Mouse (Mus musculus) MEL (cell line): ENCODE data around the gene Dlg2. TPM values are rescaled to one million over a fixed set of nuclear protein-coding genes. Genes with fewer than 3 reads are reported as not detected.

Experiments used
- DNase-seq: peaks from one replicate; pipeline ENCODE4 v3.0.0; 2011; ENCODE audit warnings: low read depth, low spot score
- H3K27ac ChIP-seq: 2 replicates; pipeline ENCODE4 v1.5.1; 2012; ENCODE audit warnings: low read depth, mild to moderate bottlenecking, control low read depth, low read length, moderate library complexity; ENCODE audit not compliant: control insufficient read depth
- H3K27me3 ChIP-seq, 2 experiments: fragments of 150-350 bp in 1 of 2; sonication (generic) in 1 of 2; 2 replicates each; pipeline ENCODE4 v1.6.1; 2012; ENCODE audit warnings: low read length in 2 of 2, mild to moderate bottlenecking in 2 of 2, improper control_type of control experiment in 1 of 2, moderate library complexity in 1 of 2; ENCODE audit not compliant: insufficient read depth in 2 of 2, control insufficient read depth in 1 of 2
- H3K36me3 ChIP-seq, 2 experiments: 2 replicates each; pipeline ENCODE4 v1.6.1; 2012 to 2014; ENCODE audit warnings: low read length in 2 of 2, improper control_type of control experiment in 1 of 2, inconsistent platforms in 1 of 2, mild to moderate bottlenecking in 1 of 2; ENCODE audit not compliant: insufficient read depth in 2 of 2, control insufficient read depth in 1 of 2
- H3K4me1 ChIP-seq, 2 experiments: fragments of 150-350 bp in 1 of 2; sonication (generic) in 1 of 2; 2 replicates each; pipeline ENCODE4 v1.6.1; 2012; ENCODE audit warnings: low read length in 2 of 2, improper control_type of control experiment in 1 of 2, mild to moderate bottlenecking in 1 of 2; ENCODE audit not compliant: insufficient read depth in 2 of 2, control insufficient read depth in 1 of 2
- H3K4me3 ChIP-seq, 2 experiments: fragments of 150-350 bp in 1 of 2; sonication (generic) in 1 of 2; 2 replicates each; pipeline ENCODE4 v1.5.1; 2012; ENCODE audit warnings: low read depth in 2 of 2, low read length in 2 of 2, mild to moderate bottlenecking in 2 of 2, moderate library complexity in 2 of 2, control low read depth in 1 of 2, improper control_type of control experiment in 1 of 2; ENCODE audit not compliant: control insufficient read depth in 1 of 2, insufficient read depth in 1 of 2
- H3K79me2 ChIP-seq: 2 replicates; pipeline ENCODE4 v1.6.1; 2012; ENCODE audit warnings: mild to moderate bottlenecking, low read length, moderate library complexity; ENCODE audit not compliant: control insufficient read depth, poor library complexity, insufficient read depth
- H3K9ac ChIP-seq: 2 replicates; pipeline ENCODE4 v1.6.1; 2012; ENCODE audit warnings: low read depth, mild to moderate bottlenecking, control low read depth, low read length, moderate library complexity; ENCODE audit not compliant: control insufficient read depth, poor library complexity, severe bottlenecking
- H3K9me3 ChIP-seq: fragments of 150-350 bp; sonication (generic); replicated peaks from 2 replicates; pipeline ENCODE4 v1.6.1; 2012; ENCODE audit warnings: mild to moderate bottlenecking, low read length, improper control_type of control experiment, moderate library complexity; ENCODE audit not compliant: insufficient read depth
- CHD1 ChIP-seq: IDR thresholded peaks from 2 replicates; pipeline ENCODE4 v1.6.1; 2012; ENCODE audit warnings: low read depth, mild to moderate bottlenecking, inconsistent platforms, low read length, improper control_type of control experiment
- CTCF ChIP-seq, 3 experiments: IDR thresholded peaks in 2 of 3; conservative IDR thresholded peaks in 1 of 3; 2 replicates each; pipeline ENCODE4 v1.5.1; 2011 to 2012; ENCODE audit warnings: low read length in 3 of 3, low read depth in 2 of 3, mild to moderate bottlenecking in 2 of 3, improper control_type of control experiment in 1 of 3, inconsistent platforms in 1 of 3, mixed read lengths in 1 of 3, moderate library complexity in 1 of 3; ENCODE audit not compliant: control insufficient read depth in 1 of 3, insufficient read depth in 1 of 3, poor library complexity in 1 of 3, severe bottlenecking in 1 of 3
- E2F4 ChIP-seq: IDR thresholded peaks from 2 replicates; pipeline ENCODE4 v1.6.1; 2011; ENCODE audit warnings: low read depth, low read length, improper control_type of control experiment, borderline replicate concordance
- EP300 ChIP-seq, 2 experiments: IDR thresholded peaks; 2 replicates each; pipeline ENCODE4 v1.6.1; 2011; ENCODE audit warnings: improper control_type of control experiment in 2 of 2, low read length in 2 of 2, low read depth in 1 of 2, mild to moderate bottlenecking in 1 of 2
- MAX ChIP-seq: IDR thresholded peaks from 2 replicates; pipeline ENCODE4 v1.6.1; 2011; ENCODE audit warnings: low read length, improper control_type of control experiment
- MXI1 ChIP-seq: IDR thresholded peaks from 2 replicates; pipeline ENCODE4 v1.6.1; 2011; ENCODE audit warnings: mild to moderate bottlenecking, low read depth, low read length, improper control_type of control experiment
- NELFE ChIP-seq: IDR thresholded peaks from 2 replicates; pipeline ENCODE4 v1.6.1; 2011; ENCODE audit warnings: low read depth, low read length, improper control_type of control experiment
- NRF1 ChIP-seq: IDR thresholded peaks from 2 replicates; pipeline ENCODE4 v1.6.1; 2014; ENCODE audit warnings: low read depth, mild to moderate bottlenecking, inconsistent platforms, low read length, improper control_type of control experiment, moderate library complexity; ENCODE audit not compliant: poor library complexity, insufficient read depth, severe bottlenecking
- POLR2A ChIP-seq, 2 experiments: IDR thresholded peaks; 2 replicates each; pipeline ENCODE4 v1.6.1; 2011 to 2012; ENCODE audit warnings: low read length in 2 of 2, mild to moderate bottlenecking in 2 of 2, control low read depth in 1 of 2, improper control_type of control experiment in 1 of 2, low read depth in 1 of 2, moderate library complexity in 1 of 2; ENCODE audit not compliant: control insufficient read depth in 1 of 2, insufficient read depth in 1 of 2, poor library complexity in 1 of 2
- POLR2AphosphoS2 ChIP-seq: IDR thresholded peaks from 2 replicates; pipeline ENCODE4 v1.6.1; 2011; ENCODE audit warnings: low read length, improper control_type of control experiment
- POLR2AphosphoS5 ChIP-seq: IDR thresholded peaks from 2 replicates; pipeline ENCODE4 v1.6.1; 2012; ENCODE audit warnings: low read depth, borderline replicate concordance, mild to moderate bottlenecking, inconsistent platforms, low read length, moderate library complexity, mixed read lengths
- RAD21 ChIP-seq: IDR thresholded peaks from 2 replicates; pipeline ENCODE4 v1.6.1; 2011; ENCODE audit warnings: mild to moderate bottlenecking, low read depth, low read length, improper control_type of control experiment
- RCOR1 ChIP-seq: IDR thresholded peaks from 2 replicates; pipeline ENCODE4 v1.6.1; 2012; ENCODE audit warnings: low read depth, mild to moderate bottlenecking, inconsistent platforms, low read length, improper control_type of control experiment
- SMC3 ChIP-seq: IDR thresholded peaks from 2 replicates; pipeline ENCODE4 v1.6.1; 2011; ENCODE audit warnings: low read depth, low read length, improper control_type of control experiment
- TCF12 ChIP-seq: IDR thresholded peaks from 2 replicates; pipeline ENCODE4 v1.6.1; 2014; ENCODE audit warnings: low read depth, mild to moderate bottlenecking, inconsistent platforms, low read length, improper control_type of control experiment, moderate library complexity
- USF1 ChIP-seq: IDR thresholded peaks from 2 replicates; pipeline ENCODE4 v1.6.1; 2014; ENCODE audit warnings: low read depth, mild to moderate bottlenecking, inconsistent platforms, low read length, improper control_type of control experiment, moderate library complexity
- ZC3H11A ChIP-seq: IDR thresholded peaks from 2 replicates; pipeline ENCODE4 v1.6.1; 2012; ENCODE audit warnings: low read depth, mild to moderate bottlenecking, inconsistent platforms, low read length, improper control_type of control experiment
- ZKSCAN1 ChIP-seq: IDR thresholded peaks from 2 replicates; pipeline ENCODE4 v1.6.1; 2012; ENCODE audit warnings: low read depth, mild to moderate bottlenecking, inconsistent platforms, low read length, improper control_type of control experiment, moderate library complexity
- ZMIZ1 ChIP-seq: IDR thresholded peaks from 2 replicates; pipeline ENCODE4 v1.6.1; 2012; ENCODE audit warnings: low read depth, mild to moderate bottlenecking, inconsistent platforms, low read length, improper control_type of control experiment, moderate library complexity
- ZNF384 ChIP-seq: IDR thresholded peaks from 2 replicates; pipeline ENCODE4 v1.6.1; 2012; ENCODE audit warnings: low read depth, mild to moderate bottlenecking, inconsistent platforms, low read length, improper control_type of control experiment
- polyA plus RNA-seq, 2 experiments: library from polyadenylated mRNA; stranded (reverse) in 1 of 2; unstranded in 1 of 2; fragments of >175 nt in 1 of 2; fragments of >200 nt in 1 of 2; gene quantifications; 2 replicates each; pipeline versions ENCODE4 v1.2.1 to v1.2.4; 2012; ENCODE audit warnings: low replicate concordance in 2 of 2, low read depth in 1 of 2; ENCODE audit not compliant: insufficient read length in 2 of 2, insufficient read depth in 1 of 2, missing spikeins in 1 of 2
- total RNA-seq: library from RNA; depleted of rRNA; stranded (reverse); fragments of 300-350 nt; gene quantifications from 2 replicates; pipeline ENCODE4 v1.2.3, GENCODE M21; 2012

The Dlg2 gene
- total and polyA plus RNA-seq, 3 experiments, result 0.04 TPM; not detected in 2

- no peak overlapping the region for H3K9ac ChIP-seq
- TF ChIP-seq EP300 (IDR thresholded peaks at IDR 0.05; ENCODE audit: low read depth in 1 of 2, low read length in 2 of 2) (no peak), NRF1 (no peak), POLR2A (IDR thresholded peaks at IDR 0.05; ENCODE audit: control insufficient read depth in 1 of 2, insufficient read depth in 1 of 2, low read depth in 1 of 2, low read length in 2 of 2, poor library complexity in 1 of 2) (no peak), SMC3 (no peak), ZC3H11A (no peak)
- TF ChIP-seq, all 39 proteins: peak for 0
- Histone ChIP-seq H3K79me2 (no peaks in the 10 kb centered on the region), H3K27me3 (no peaks in the 10 kb centered on the region), H3K27ac (no peak overlapping the region), H3K9me3 (no peaks in the 10 kb centered on the region), H3K4me3 (no peak overlapping the region), H3K4me1 (no peaks in the 10 kb centered on the region), H3K36me3 (no peaks in the 10 kb centered on the region)
- DNase-seq, result no peak
Measured at GRCm38 (mm10) chr7:91514445-91514844, 1038.0 kb downstream of the Dlg2 start.

- TF ChIP-seq USF1 (no peak), RAD21 (no peak), RCOR1 (no peak), TCF12 (no peak), CHD1 (no peak), MAX (no peak), POLR2AphosphoS2 (no peak), E2F4 (no peak)
- Histone ChIP-seq H3K9ac (no peak overlapping the region), H3K36me3 (no peaks in the 10 kb centered on the region), H3K4me1 (no peaks in the 10 kb centered on the region), H3K9me3 (no peaks in the 10 kb centered on the region), H3K4me3 (no peak overlapping the region), H3K27me3 (no peaks in the 10 kb centered on the region), H3K79me2 (no peaks in the 10 kb centered on the region), H3K27ac (no peak overlapping the region)
- DNase-seq, result no peak
Measured at GRCm38 (mm10) chr7:91516225-91516624, 1039.8 kb downstream of the Dlg2 start.

GRCm38 (mm10) chr7:91525859-91526258 is 1049.4 kb downstream of the Dlg2 start:
- DNase-seq, result no peak
- Histone ChIP-seq H3K9me3 (no peaks in the 10 kb centered on the region), H3K36me3 (no peaks in the 10 kb centered on the region), H3K79me2 (no peaks in the 10 kb centered on the region), H3K9ac (no peak overlapping the region), H3K4me1 (no peaks in the 10 kb centered on the region), H3K4me3 (no peak overlapping the region), H3K27me3 (no peaks in the 10 kb centered on the region), H3K27ac (no peak overlapping the region)
- TF ChIP-seq EP300 (IDR thresholded peaks at IDR 0.05; ENCODE audit: low read depth in 1 of 2, low read length in 2 of 2), result no peak
- TF ChIP-seq ZNF384, result no peak
- TF ChIP-seq POLR2AphosphoS5, result no peak
- no peak for TF ChIP-seq RCOR1
- TF ChIP-seq ZKSCAN1, result no peak
- TF ChIP-seq CTCF (IDR thresholded peaks at IDR 0.05 in 2 of 3, conservative IDR thresholded peaks at IDR 0.05 in 1 of 3; ENCODE audit: control insufficient read depth in 1 of 3, insufficient read depth in 1 of 3, low read depth in 2 of 3, low read length in 3 of 3, poor library complexity in 1 of 3, severe bottlenecking in 1 of 3), result no peak
- TF ChIP-seq NELFE, result no peak
- TF ChIP-seq ZMIZ1, result no peak
- no peak for TF ChIP-seq MXI1
